Mouse (Mus musculus) thymus, postnatal 0 days (tissue): ENCODE results near the gene Ifitm2. TPM values are rescaled to one million over a fixed set of nuclear protein-coding genes. Genes with fewer than 3 reads are reported as not detected.

Experiments
- DNase-seq: peaks from one replicate; pipeline ENCODE4 v3.0.0-alpha.2; 2015; ENCODE audit warnings: low spot score
- polyA plus RNA-seq: library from polyadenylated mRNA; unstranded; fragments of >200 nt; fragmentation: Nextera tagmentation; extraction: Ambion mirVana; gene quantifications from 2 replicates; pipeline ENCODE4 v1.2.1, GENCODE M21; 2015

Gene Ifitm2
- polyA plus RNA-seq, 1 experiment from 2014 or later: 443 TPM

DNA sequence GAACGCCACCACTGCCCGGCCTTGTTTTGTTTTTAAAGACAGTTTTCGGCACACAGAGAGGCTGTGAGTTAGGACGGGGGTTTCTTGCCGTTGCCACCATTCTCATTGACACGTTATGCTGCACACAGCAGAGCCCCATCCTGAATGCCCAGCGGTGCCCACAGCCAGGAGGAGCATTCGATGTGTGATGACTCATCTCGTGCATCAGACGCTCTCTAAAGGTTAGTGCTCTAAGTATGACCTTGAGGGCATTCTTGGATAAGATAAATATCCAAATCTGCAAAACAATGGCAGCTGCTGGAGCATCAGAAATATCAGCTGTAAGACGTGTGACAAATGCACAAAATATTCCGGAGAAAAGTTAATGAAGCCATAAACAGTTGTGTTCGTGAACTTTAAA, 48.7 kb downstream of the Ifitm2 start:
- no peak for DNase-seq

DNA sequence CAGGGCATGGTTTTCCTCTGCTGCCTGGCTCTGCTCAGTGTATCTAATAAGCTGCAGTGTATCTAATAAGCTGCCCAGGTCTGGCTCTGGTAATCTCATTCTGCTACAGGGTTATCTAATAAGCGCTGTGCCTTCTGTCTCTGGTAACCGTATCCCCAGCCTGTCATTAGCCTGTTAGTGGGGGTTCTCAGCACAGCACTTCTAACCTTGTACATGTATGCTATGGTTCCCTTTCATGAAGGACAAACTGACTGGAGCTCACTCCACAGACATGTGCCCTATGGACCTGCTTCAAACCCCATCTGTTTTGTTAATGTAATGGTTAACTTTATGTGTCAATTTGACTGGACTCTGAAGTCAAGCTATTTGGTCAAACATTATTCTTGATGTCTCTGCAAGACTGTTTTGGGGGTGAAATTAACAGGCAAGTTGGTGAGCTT, 50.1 kb downstream of the Ifitm2 start:
- no peak for DNase-seq

Other genes starting within 250 kb of the Ifitm2 start
- 0.13 and 0.18 TPM in 2 replicates for gene Cyp2e1, start 192.2 kb downstream of the Ifitm2 start, polyA plus RNA-seq
- 0.61 and 0.84 TPM in 2 replicates for gene Syce1, start 168.1 kb downstream of the Ifitm2 start, polyA plus RNA-seq
- gene Zfp941, start 133.8 kb downstream of the Ifitm2 start, polyA plus RNA-seq: 0.49 and 0.57 TPM in 2 replicates
- gene Urah, start 121.0 kb downstream of the Ifitm2 start, polyA plus RNA-seq: 3.6 and 4.0 TPM in 2 replicates
- 2.0 and 2.2 TPM in 2 replicates for gene Scgb1c1, start 110.4 kb downstream of the Ifitm2 start, polyA plus RNA-seq
- gene Odf3, start 108.2 kb downstream of the Ifitm2 start, polyA plus RNA-seq: not detected in 2 replicates
- gene Gm45785, start 99.7 kb downstream of the Ifitm2 start, polyA plus RNA-seq: not detected in 2 replicates
- 70.6 and 78.5 TPM in 2 replicates for gene Ric8a, start 99.0 kb downstream of the Ifitm2 start, polyA plus RNA-seq
- gene Bet1l, start 98.4 kb downstream of the Ifitm2 start, polyA plus RNA-seq: 42.8 and 52.4 TPM in 2 replicates
- 274 and 296 TPM in 2 replicates for gene Psmd13, start 74.0 kb downstream of the Ifitm2 start, polyA plus RNA-seq
- gene Sirt3, start 73.7 kb downstream of the Ifitm2 start, polyA plus RNA-seq: 17.5 and 19.4 TPM in 2 replicates
- gene Cox8b, start 55.5 kb downstream of the Ifitm2 start, polyA plus RNA-seq: 1.9 and 3.2 TPM in 2 replicates
- gene Nlrp6, start 35.1 kb downstream of the Ifitm2 start, polyA plus RNA-seq: 0.74 and 0.81 TPM in 2 replicates
- 15.5 and 18.6 TPM in 2 replicates for gene Pgghg, start 14.6 kb downstream of the Ifitm2 start, polyA plus RNA-seq
- gene Ifitm5, start 5.7 kb downstream of the Ifitm2 start, polyA plus RNA-seq: 0.39 and 0.63 TPM in 2 replicates
- gene Gm45717, start 50 bp downstream of the Ifitm2 start, polyA plus RNA-seq: not detected in 2 replicates
- 109 and 131 TPM in 2 replicates for gene Ifitm1, start 11.2 kb upstream of the Ifitm2 start, polyA plus RNA-seq
- gene Ifitm3, start 54.8 kb upstream of the Ifitm2 start, polyA plus RNA-seq: 987 and 1,033 TPM in 2 replicates
- gene Ifitm6, start 61.9 kb upstream of the Ifitm2 start, polyA plus RNA-seq: 0.73 and 0.95 TPM in 2 replicates
- not detected in 2 replicates for gene Gm17387, start 73.1 kb upstream of the Ifitm2 start, polyA plus RNA-seq
- 2.0 and 2.5 TPM in 2 replicates for gene B4galnt4, start 105.1 kb upstream of the Ifitm2 start, polyA plus RNA-seq
- gene Pkp3, start 122.2 kb upstream of the Ifitm2 start, polyA plus RNA-seq: 45.1 and 47.8 TPM in 2 replicates
- gene Sigirr, start 144.6 kb upstream of the Ifitm2 start, polyA plus RNA-seq: 45.9 and 51.9 TPM in 2 replicates
- gene Ano9, start 161.8 kb upstream of the Ifitm2 start, polyA plus RNA-seq: 0.18 and 0.33 TPM in 2 replicates
- 25.5 and 28.8 TPM in 2 replicates for gene Ptdss2, start 166.4 kb upstream of the Ifitm2 start, polyA plus RNA-seq
- gene Rnh1, start 216.9 kb upstream of the Ifitm2 start, polyA plus RNA-seq: 71.2 and 72.2 TPM in 2 replicates
- 58.8 and 66.5 TPM in 2 replicates for gene Hras, start 238.0 kb upstream of the Ifitm2 start, polyA plus RNA-seq
- gene Lrrc56, start 238.2 kb upstream of the Ifitm2 start, polyA plus RNA-seq: 2.5 and 2.9 TPM in 2 replicates